Mouse (Mus musculus) ovary, postnatal 14 days (tissue): ENCODE measurements around the gene Ap1m2.
"Not testable (repeated sequence)": the region's sequence is repeated elsewhere in the genome, so short reads cannot be mapped to it uniquely, and the experiment has no call there.

Experiments used
- DNase-seq: peaks from one replicate; pipeline ENCODE4 v3.0.0; 2022; ENCODE audit warnings: low spot score

Ap1m2 gene

DNA sequence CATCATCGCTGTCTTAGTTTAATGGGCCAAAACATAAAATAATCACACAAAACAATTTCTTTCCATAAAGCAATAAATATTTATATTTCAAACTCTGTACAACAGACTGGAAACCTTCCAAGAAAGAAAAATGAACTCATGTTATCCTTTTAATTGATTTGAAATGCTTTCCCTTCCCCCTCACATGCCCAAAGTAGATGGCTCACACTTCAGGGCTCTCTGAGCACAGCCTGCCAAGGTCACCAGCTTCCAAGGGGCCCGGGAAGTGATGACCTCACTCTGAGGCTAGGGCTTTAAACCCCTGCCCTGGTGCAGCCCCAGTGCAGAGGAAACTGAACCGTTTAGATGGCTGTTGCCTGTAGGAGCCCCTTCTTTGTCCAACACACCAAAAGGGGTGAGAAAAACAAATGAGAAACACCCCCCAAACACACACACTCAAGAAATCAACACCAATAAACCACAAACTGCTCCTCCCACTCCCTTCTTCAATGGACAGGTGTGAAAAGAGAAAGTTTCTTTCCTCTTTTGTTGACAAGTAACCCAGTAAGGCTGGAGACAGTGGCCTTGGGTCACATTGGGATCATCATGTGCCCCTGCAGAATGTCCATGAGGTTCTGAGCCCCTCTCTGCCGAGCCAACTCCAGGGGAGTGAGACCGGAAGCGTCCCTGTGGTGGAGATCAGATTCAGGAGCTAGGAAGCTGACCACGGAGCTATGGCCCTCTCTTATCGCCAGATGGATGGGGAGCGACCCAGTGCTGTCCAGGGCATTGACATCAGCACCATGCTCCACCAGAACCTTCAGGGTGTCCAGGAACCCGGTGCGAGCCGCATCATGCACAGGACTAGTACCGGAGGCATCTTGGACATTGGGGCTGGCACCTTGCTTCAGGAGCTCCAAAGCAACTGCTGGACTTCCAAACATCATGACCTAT lies 23.5 kb downstream of the Ap1m2 start:
- no peak for DNase-seq

- DNase-seq: peak; percentile 96
These were observed 24.4 kb downstream of the Ap1m2 start, which contains the start of gene Kri1 for GRCm38 (mm10) chr9:21287571-21288402. Gene Kri1 (minus strand): TSS chr9:21287969.

DNA sequence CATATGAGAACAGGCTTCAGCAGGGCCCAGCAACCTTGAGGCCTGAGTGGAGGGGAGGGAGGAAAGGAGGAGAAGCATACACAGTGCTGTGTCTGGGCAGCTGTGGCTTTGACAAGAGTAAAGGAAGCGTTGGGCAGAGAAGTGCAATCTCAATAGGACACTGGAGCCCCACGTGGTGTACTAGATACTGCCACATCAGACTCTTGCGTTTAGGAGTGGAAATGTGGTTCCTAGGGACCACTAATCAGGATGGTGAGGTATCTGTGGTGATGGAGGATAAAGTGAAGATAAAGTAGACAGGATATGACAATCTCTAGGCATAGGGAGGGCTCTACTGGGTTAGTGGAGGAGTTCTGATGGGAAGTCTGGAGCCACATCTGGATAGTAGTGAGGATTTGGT lies 25.4 kb downstream of the Ap1m2 start:
- no peak for DNase-seq

GRCm38 (mm10) chr9:21283994-21284393 lies 28.1 kb downstream of the Ap1m2 start:
- no peak for DNase-seq

GRCm38 (mm10) chr9:21283591-21283990 lies 28.5 kb downstream of the Ap1m2 start:
- no peak for DNase-seq

DNA sequence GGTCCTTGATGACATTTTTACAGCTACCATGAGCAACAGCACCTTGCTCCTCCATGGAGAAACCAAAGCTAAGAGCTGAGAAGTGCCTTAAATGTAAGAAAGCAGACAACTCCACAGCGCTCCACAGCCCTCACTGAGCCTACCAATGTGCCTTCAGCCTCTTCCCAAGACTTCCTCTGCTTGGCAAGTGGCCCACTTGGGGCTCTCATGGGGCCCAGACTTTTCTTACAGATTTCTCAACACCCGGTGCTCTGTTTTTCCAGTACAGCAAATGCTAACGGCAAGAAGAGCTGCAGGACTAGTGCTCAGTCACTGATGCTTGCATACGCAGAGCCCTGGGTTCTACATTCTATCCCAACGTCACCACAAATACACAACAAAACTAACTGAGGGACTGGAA lies 34.4 kb downstream of the Ap1m2 start:
- no peak for DNase-seq

DNA sequence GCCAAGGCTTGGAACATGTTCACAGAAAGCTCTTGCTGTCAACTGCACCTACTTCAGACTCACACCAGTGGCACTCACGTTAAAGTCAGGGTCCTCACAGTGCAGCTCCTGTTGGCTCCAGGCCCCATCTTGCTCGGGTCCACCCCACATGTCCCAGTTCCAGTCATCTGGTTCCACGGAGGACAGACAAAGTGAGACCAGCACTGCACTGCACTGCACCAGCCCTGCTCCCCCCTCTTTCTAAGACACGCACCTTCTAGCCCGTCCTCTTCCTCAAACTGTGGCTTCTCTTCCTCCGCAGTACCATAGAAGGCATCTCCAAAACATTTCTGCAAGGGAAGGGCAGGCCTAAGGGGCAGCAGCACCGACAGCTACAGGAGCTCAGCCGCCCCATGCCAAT lies 35.8 kb downstream of the Ap1m2 start:
- DNase-seq: no peak

GRCm38 (mm10) chr9:21275727-21276126 lies 36.4 kb downstream of the Ap1m2 start:
- DNase-seq: no peak

DNA sequence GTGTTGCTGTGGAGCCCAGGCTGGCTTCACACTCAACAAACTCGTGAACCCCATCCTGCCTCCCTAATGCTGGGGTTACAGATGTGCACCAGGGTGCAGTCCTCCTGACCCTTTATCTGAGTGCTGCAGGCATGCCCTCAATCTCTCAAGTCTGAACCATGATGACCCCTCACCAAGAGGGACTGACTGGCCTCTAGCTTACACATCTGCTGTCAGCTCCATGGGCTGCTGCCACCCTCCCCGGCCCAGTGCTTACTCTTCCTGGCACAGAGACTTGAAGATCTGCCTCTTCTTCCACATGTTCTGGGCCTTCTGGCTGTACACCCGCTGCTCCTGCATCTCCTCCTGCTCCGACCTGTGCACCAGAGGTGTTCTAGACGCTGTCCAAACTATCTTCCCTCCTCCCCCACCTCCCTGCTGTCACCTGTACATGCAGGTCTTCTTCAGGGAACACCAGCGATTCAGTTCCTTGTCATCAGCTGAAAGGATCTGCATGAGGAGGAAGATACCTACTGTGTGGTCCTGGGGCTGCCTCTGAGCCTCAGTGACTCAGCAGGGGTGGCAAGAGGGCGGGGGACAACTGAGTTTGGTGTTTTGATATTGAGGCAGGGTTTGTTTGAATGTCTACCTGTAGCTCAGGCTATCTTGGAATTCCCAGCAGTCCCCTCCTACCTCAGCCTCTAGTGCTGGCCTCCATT lies 37.0 kb downstream of the Ap1m2 start:
- DNase-seq: no peak

- DNase-seq: no peak
These were observed 37.8 kb downstream of the Ap1m2 start for GRCm38 (mm10) chr9:21274336-21274735.

- no peak for DNase-seq
These were observed 38.5 kb downstream of the Ap1m2 start for GRCm38 (mm10) chr9:21273520-21274228.

GRCm38 (mm10) chr9:21273094-21273493 lies 39.0 kb downstream of the Ap1m2 start:
- no peak for DNase-seq

DNA sequence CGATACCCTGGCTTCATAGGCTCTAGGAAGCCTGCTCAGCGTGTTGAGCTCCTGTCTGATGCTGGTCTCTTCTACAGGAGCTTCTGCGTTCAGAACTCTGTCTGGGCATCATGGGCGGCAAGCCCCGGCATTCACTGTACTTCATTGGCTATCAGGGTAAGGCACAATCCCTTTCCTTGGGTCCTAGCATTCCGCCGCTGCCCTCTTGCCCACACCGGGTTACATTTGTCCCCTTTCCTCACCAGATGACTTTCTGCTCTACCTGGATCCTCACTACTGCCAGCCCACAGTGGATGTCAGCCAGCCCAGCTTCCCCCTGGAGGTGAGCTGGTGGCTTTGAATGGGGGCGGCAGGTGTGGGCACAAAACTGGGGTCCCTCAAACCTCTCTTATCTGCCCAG lies 39.7 kb downstream of the Ap1m2 start:
- DNase-seq: no peak

GRCm38 (mm10) chr9:21269590-21269989 lies 42.5 kb downstream of the Ap1m2 start:
- DNase-seq: not testable (repeated sequence)

- DNase-seq: no peak
These were observed 43.8 kb downstream of the Ap1m2 start for GRCm38 (mm10) chr9:21268305-21268704.

GRCm38 (mm10) chr9:21266889-21267288 lies 45.2 kb downstream of the Ap1m2 start:
- DNase-seq: no peak

DNA sequence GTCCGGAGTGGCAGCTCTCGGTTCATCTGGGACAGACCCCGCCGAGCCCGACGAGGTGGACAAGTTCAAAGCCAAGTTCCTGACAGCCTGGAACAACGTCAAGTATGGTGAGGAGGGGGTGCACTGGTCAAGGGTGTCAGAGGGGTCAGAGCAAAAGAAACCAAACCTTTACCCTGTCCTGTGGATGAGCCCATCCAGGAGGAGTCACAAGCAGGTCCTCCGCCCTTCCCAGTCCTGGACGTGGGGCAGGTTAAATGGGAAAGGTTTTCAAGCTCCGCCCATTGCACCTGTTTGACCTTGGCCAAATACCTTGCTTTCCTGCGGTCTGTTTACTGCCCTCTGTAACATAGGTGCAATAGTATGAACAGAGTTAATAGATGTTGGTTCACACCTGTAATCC lies 46.5 kb downstream of the Ap1m2 start:
- DNase-seq: no peak

DNA sequence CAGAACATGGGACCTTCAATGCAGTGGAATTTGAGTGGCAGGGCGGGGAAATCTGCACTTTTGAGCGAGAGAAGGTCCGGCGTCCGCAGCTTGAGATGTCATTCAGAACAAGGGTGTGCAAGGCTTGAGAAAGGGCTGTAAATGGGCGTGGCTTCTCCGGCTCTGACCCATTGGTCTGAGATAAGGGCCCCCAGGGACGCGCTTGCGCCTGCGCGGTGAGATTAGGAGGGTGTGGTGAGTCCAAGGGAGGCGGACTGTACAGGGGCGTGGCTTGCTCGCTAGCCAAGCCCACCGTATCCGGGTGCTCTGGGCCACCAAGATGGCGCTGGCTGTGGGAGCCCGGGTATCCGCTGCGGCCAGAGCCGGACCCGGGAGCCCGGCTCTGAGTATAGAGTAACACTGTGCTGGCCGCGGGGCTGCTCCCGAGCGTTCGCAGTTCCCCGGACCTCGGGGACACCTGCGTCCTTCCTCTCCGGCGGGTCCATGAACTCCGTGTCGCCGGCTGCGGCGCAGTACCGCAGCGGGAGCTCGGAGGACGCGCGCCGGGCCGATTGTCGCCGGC lies 47.1 kb downstream of the Ap1m2 start, which contains the start of gene Atg4d:
TSS of gene Atg4d (plus strand) at position 294 of the 562 bp plus-strand sequence.
- DNase-seq: peak; percentile 97

- DNase-seq: no peak
These were observed 47.7 kb downstream of the Ap1m2 start for GRCm38 (mm10) chr9:21264272-21264999.

GRCm38 (mm10) chr9:21261831-21262230 lies 50.3 kb downstream of the Ap1m2 start:
- DNase-seq: no peak
